Mouse (Mus musculus) G1E (cell line): ENCODE measurements at regions not wholly inside any gene's neighbourhood (a gene's known extent, or its start where the extent isn't known, plus 50 kb on each side); places are given as distances from the start of the nearest gene placed in this dataset.

ENCODE experiments used
- ATAC-seq: 2 replicates; pipeline ENCODE4 v1.8.0; 2016; ENCODE audit warnings: mild to moderate bottlenecking; ENCODE audit not compliant: insufficient number of reproducible peaks, poor library complexity, low FRiP score, severe bottlenecking; ENCODE audit errors: extremely low read depth
- DNase-seq: peaks from one replicate; pipeline ENCODE4 v3.0.0; 2012; ENCODE audit warnings: low spot score
- H3K27me3 ChIP-seq: 2 replicates; pipeline ENCODE4 v1.6.1; 2012; ENCODE audit warnings: mild to moderate bottlenecking, low read length, inconsistent platforms; ENCODE audit not compliant: insufficient read depth
- H3K36me3 ChIP-seq: replicated peaks from 2 replicates; pipeline ENCODE3; 2012; ENCODE audit warnings: mild to moderate bottlenecking, inconsistent platforms
- H3K4me1 ChIP-seq: 2 replicates; pipeline ENCODE4 v1.6.1; 2012; ENCODE audit warnings: low read depth, low read length, inconsistent platforms, mixed read lengths; ENCODE audit not compliant: insufficient read depth
- H3K4me3 ChIP-seq: 2 replicates; pipeline ENCODE4 v1.5.1; 2012; ENCODE audit warnings: low read depth, mild to moderate bottlenecking, inconsistent platforms, low read length, moderate library complexity, mixed read lengths
- H3K9me3 ChIP-seq: replicated peaks from 2 replicates; pipeline ENCODE4 v1.6.1; 2012; ENCODE audit warnings: inconsistent platforms
- CTCF ChIP-seq: IDR thresholded peaks from 2 replicates; pipeline ENCODE4 v1.5.1; 2012; ENCODE audit warnings: low read depth, low read length, inconsistent platforms, mixed read lengths
- GATA1 ChIP-seq: IDR thresholded peaks from 2 replicates; pipeline ENCODE4 v1.6.1; 2012; ENCODE audit warnings: borderline replicate concordance, low read length, inconsistent platforms, mixed read lengths
- GATA2 ChIP-seq: IDR thresholded peaks from 2 replicates; pipeline ENCODE4 v1.6.1; 2012; ENCODE audit warnings: low read depth, low read length, inconsistent platforms, borderline replicate concordance
- POLR2AphosphoS5 ChIP-seq: IDR thresholded peaks from 2 replicates; pipeline ENCODE4 v1.6.1; 2012; ENCODE audit warnings: low read depth, low read length, inconsistent platforms; ENCODE audit not compliant: insufficient replicate concordance
- TAL1 ChIP-seq: conservative IDR thresholded peaks from 2 replicates; pipeline ENCODE4 v1.6.1; 2012; ENCODE audit warnings: low read depth, low read length, inconsistent platforms, mixed read lengths

GRCm38 (mm10) chr12:107656846-107657245 lies 168.4 kb downstream of the 3110018I06Rik start:
- Histone ChIP-seq H3K4me3 (no peak overlapping the region), H3K36me3 (no peaks in the 10 kb centered on the region), H3K4me1 (no peaks in the 10 kb centered on the region), H3K27me3 (no peaks in the 10 kb centered on the region), H3K9me3 (peaks cover 83% of the 10 kb centered on the region)
- ATAC-seq: no peak
- no peak for DNase-seq
- no peak for TF ChIP-seq CTCF
- TF ChIP-seq TAL1: no peak
- no peak for TF ChIP-seq GATA1
- no peak for TF ChIP-seq POLR2AphosphoS5
- no peak for TF ChIP-seq GATA2

GRCm38 (mm10) chr12:107658241-107658640 lies 169.8 kb downstream of the 3110018I06Rik start:
- no peak for TF ChIP-seq POLR2AphosphoS5
- no peak for TF ChIP-seq GATA1
- TF ChIP-seq GATA2: no peak
- no peak for TF ChIP-seq TAL1
- TF ChIP-seq CTCF: no peak
- H3K9me3 ChIP-seq: peaks cover 79% of the 10 kb centered on the region

GRCm38 (mm10) chr12:107658821-107659220 lies 170.4 kb downstream of the 3110018I06Rik start:
- Histone ChIP-seq H3K9me3 (peaks cover 79% of the 10 kb centered on the region), H3K27me3 (no peaks in the 10 kb centered on the region), H3K4me1 (no peaks in the 10 kb centered on the region), H3K36me3 (no peaks in the 10 kb centered on the region), H3K4me3 (no peak overlapping the region)
- DNase-seq (no peak), ATAC-seq (no peak)
- TF ChIP-seq POLR2AphosphoS5 (no peak), GATA1 (no peak), GATA2 (no peak), CTCF (no peak), TAL1 (no peak)

More at GRCm38 (mm10) chr12:107658241-107658640, 169.8 kb downstream of the 3110018I06Rik start:
- DNase-seq (no peak), ATAC-seq (no peak)
- Histone ChIP-seq H3K4me1 (no peaks in the 10 kb centered on the region), H3K27me3 (no peaks in the 10 kb centered on the region), H3K36me3 (no peaks in the 10 kb centered on the region), H3K4me3 (no peak overlapping the region)

GRCm38 (mm10) chr12:107662624-107663023 lies 174.2 kb downstream of the 3110018I06Rik start:
- no peak for DNase-seq
- Histone ChIP-seq H3K9me3 (peaks cover 89% of the 10 kb centered on the region), H3K4me3 (no peak overlapping the region), H3K36me3 (no peaks in the 10 kb centered on the region), H3K4me1 (no peaks in the 10 kb centered on the region), H3K27me3 (no peaks in the 10 kb centered on the region)
- no peak for ATAC-seq
- no peak for TF ChIP-seq GATA2
- no peak for TF ChIP-seq POLR2AphosphoS5
- TF ChIP-seq TAL1: no peak
- no peak for TF ChIP-seq CTCF
- no peak for TF ChIP-seq GATA1

- Histone ChIP-seq H3K4me3 (no peak overlapping the region), H3K9me3 (peaks cover 89% of the 10 kb centered on the region), H3K27me3 (no peaks in the 10 kb centered on the region), H3K36me3 (no peaks in the 10 kb centered on the region), H3K4me1 (no peaks in the 10 kb centered on the region)
- no peak for DNase-seq
- no peak for ATAC-seq
- TF ChIP-seq GATA2 (no peak), POLR2AphosphoS5 (no peak), GATA1 (no peak), CTCF (no peak), TAL1 (no peak)
Measured at GRCm38 (mm10) chr12:107667836-107668235, 179.4 kb downstream of the 3110018I06Rik start.

GRCm38 (mm10) chr12:107669046-107669445 lies 180.6 kb downstream of the 3110018I06Rik start:
- Histone ChIP-seq H3K9me3 (peaks cover 86% of the 10 kb centered on the region), H3K36me3 (no peaks in the 10 kb centered on the region), H3K4me3 (no peak overlapping the region), H3K27me3 (no peaks in the 10 kb centered on the region), H3K4me1 (no peaks in the 10 kb centered on the region)
- TF ChIP-seq GATA1: no peak
- TF ChIP-seq POLR2AphosphoS5: no peak
- TF ChIP-seq TAL1: no peak
- no peak for TF ChIP-seq GATA2
- TF ChIP-seq CTCF: no peak
- ATAC-seq (no peak), DNase-seq (no peak)

- TF ChIP-seq TAL1 (no peak), GATA2 (no peak), GATA1 (no peak), CTCF (no peak), POLR2AphosphoS5 (no peak)
- ATAC-seq: no peak
- DNase-seq: no peak
- H3K27me3 ChIP-seq: no peaks in the 10 kb centered on the region
- H3K4me3 ChIP-seq: no peak overlapping the region
- H3K4me1 ChIP-seq: no peaks in the 10 kb centered on the region
- H3K9me3 ChIP-seq: peaks cover 87% of the 10 kb centered on the region
- no peaks in the 10 kb centered on the region for H3K36me3 ChIP-seq
Measured at GRCm38 (mm10) chr12:107669450-107669849, 181.0 kb downstream of the 3110018I06Rik start.
